Mouse (Mus musculus) heart, adult 2 months (tissue): ENCODE measurements around the gene Tnmd.

Experiments used
- CTCF ChIP-seq: fragments of 200-600 bp; IDR thresholded peaks from 2 replicates; pipeline ENCODE4 v1.8.1; 2022; ENCODE audit warnings: antibody characterized with exemption, mild to moderate bottlenecking, moderate library complexity
- EP300 ChIP-seq: fragments of 200-500 bp; IDR thresholded peaks from 2 replicates; pipeline ENCODE4 v1.6.1; 2011; ENCODE audit warnings: low read depth, low read length, control low read depth; ENCODE audit not compliant: insufficient read depth
- POLR2A ChIP-seq: fragments of 200-500 bp; IDR thresholded peaks from 2 replicates; pipeline ENCODE4 v1.6.1; 2011; ENCODE audit warnings: mild to moderate bottlenecking, low read depth, low read length, control low read depth; ENCODE audit not compliant: insufficient read depth

DNA sequence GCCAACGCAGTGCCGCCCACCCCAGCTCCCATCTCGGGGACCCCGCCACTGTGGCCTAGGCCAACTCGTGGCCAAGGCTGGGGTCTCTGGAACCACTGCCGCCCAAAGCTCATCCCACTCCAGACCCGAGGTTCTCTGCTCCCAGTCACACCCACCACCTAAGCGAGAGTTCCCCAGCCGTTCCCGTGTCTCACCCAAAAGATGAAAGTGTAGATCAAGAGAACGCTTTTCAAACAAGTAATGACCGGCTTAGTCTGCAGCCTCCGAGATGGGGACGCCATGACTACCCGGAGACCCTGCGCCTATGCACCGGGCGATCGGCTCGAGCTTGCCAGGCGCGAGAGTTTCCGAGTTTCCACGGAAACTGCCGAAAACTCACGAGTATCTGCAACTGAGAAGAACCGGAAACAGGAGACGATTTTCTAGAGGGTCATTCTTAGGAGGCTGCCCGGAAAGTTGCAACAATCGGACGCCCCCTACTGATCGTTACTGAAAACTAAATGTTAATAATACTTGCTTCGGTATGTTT, 47.3 kb downstream of the Tnmd start, which contains the start of gene Tspan6:
- peak; percentile 70 for TF ChIP-seq CTCF
- TF ChIP-seq POLR2A, result no peak
- no peak for TF ChIP-seq EP300
